Mouse (Mus musculus) stomach, postnatal 0 days (tissue): ENCODE measurements around the gene Ckmt2.

Experiments
- CTCF ChIP-seq: IDR thresholded peaks from 2 replicates; pipeline ENCODE4 v1.5.1; 2016; ENCODE audit warnings: antibody characterized with exemption, low read depth, mild to moderate bottlenecking, moderate library complexity
- EP300 ChIP-seq: optimal IDR thresholded peaks from 2 replicates; pipeline ENCODE3; 2016; ENCODE audit warnings: antibody characterized with exemption

- TF ChIP-seq CTCF (no peak), EP300 (no peak)
These were observed 1.3 kb upstream of the Ckmt2 start for GRCm38 (mm10) chr13:91877996-91878395.
